Mouse (Mus musculus) activated CD4-positive, CD25-positive, alpha-beta regulatory T cell, adult 9 weeks (primary cell): ENCODE results near the gene Kif9. TPM values are rescaled to one million over a fixed set of nuclear protein-coding genes. Genes with fewer than 3 reads are reported as not detected.

Experiments used
- polyA plus RNA-seq: library from polyadenylated mRNA; unstranded; fragments of 100-300 nt; shearing (Covaris generic); gene quantifications from one replicate; pipeline ENCODE4 v1.2.1, GENCODE M21; 2017

Kif9 gene
- 0.94 TPM for polyA plus RNA-seq

DNA sequence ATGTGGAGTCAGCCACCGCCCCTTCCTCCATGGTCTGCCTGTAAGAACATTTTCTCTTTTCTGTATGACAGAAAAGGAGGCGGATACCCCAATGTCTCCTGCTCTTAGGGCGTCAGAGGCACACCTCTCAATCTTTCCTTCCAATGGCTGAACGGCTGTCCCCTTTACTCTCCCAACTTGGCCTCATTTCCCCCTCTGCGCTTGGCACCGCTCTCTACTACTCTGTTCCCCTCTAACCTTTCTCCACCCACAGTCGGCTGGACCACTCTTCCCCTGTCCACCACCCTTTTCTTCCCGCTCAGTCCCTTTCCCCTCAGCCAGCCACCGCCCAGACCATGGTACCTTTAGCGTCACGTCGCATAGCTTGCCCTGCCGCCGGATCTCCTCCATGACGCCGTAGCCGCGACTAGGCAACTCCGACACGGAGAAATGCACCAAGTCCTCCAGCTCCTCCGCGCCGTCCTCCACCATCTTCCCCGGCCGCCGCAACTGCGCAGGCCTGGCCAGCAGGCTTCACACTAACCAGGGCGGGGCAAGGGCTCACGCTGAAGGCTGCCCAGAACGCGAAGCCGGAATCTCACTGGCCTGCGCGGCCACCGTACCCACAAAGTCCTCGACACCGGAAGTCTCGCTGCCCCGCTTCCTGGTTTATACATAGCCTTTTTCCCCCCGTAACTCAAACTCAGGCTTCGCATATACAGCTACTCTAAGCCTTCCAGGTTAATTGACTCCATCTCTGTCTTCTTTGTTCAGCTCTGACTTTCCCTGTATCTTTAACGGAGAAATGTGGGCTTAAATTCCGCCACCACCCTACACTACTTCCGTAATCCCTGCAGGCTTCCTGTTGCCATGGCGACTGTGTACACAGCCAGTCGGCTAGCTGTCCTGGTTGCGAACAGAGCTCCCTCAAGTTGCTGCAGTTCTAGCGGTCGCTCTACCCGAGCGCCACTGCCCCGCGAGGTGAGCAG is at the start of gene Kif9, which contains the start of gene Klhl18:
Gene Kif9, plus strand, starts transcription at position 835 of the 968 bp plus-strand sequence.
Gene Klhl18, minus strand, starts transcription at position 571 of the 968 bp plus-strand sequence.

DNA sequence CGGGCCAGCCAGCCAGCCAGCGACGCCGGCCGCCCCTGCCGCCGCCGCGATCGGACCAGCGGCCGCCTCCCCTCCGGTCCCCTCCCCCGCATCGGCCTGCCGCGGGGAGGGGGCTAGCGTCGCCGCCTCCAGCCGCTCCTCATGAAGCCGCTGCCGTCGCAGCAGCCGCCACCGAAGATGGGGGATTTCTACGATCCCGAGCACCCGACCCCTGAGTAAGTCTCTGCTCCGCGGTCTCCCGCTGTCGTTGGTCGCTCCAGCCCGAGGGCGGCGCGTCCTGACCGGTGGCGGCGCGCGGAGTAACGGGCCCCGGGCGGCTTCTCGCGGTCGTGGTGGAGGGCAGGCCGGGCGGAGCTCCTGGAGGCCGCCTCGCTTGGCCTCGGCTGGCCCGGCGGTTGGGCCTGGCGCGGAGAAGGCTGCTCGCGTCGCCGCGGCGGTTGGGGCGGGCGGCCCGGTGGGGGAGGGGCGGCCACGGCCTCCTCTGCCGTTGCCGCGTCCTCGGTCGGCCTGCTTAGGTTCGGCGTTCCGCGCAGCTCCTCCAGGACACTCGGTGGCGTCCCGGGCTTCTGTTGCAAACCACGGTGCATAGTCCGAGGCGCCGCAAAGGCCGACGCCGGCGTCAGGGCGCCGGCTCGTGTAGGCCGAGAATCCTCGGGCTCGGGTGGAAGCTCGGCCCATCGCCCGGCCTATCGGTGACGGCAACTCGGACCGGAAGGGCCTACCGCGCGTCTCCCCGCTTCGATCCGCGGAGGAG is 56.0 kb downstream of the Kif9 start, which contains the start of gene Setd2:
Gene Setd2, plus strand, starts transcription at position 60 of the 754 bp plus-strand sequence.

Other genes starting within 250 kb of the Kif9 start
- 0.10 TPM for gene Cspg5, start 233.2 kb upstream of the Kif9 start, polyA plus RNA-seq
- 15.1 TPM for gene Elp6, start 171.8 kb upstream of the Kif9 start, polyA plus RNA-seq
- gene Scap, start 143.7 kb upstream of the Kif9 start, polyA plus RNA-seq: 36.3 TPM
- 5.0 TPM for gene Ptpn23, start 68.7 kb upstream of the Kif9 start, polyA plus RNA-seq
- gene Ngp, start 57.2 kb upstream of the Kif9 start, polyA plus RNA-seq: not detected
- 9.8 TPM for gene Klhl18, start 264 bp upstream of the Kif9 start, polyA plus RNA-seq
- 31.2 TPM for gene Setd2, start 55.6 kb downstream of the Kif9 start, polyA plus RNA-seq
- gene Nradd, start 147.5 kb downstream of the Kif9 start, polyA plus RNA-seq: 2.3 TPM
- 61.2 TPM for gene Nbeal2, start 177.2 kb downstream of the Kif9 start, polyA plus RNA-seq
- 297 TPM for gene Ccdc12, start 179.5 kb downstream of the Kif9 start, polyA plus RNA-seq